Mouse (Mus musculus) skeletal muscle tissue, postnatal 0 days (tissue): ENCODE measurements around the gene Ift74. TPM values are rescaled to one million over a fixed set of nuclear protein-coding genes. Genes with fewer than 3 reads are reported as not detected.
A peak's percentile ranks its signal among the peaks of the same experiment; 100 is the strongest.

ENCODE experiments used
- microRNA counts: library from miRNA; unstranded; fragments of <30 nt; microRNA quantifications from one replicate; lab custom pipeline; 2015
- microRNA-seq, 2 experiments: library from miRNA; unstranded; fragments of <30 nt; microRNA quantifications; one replicate each; pipeline ENCODE4; 2016
- polyA plus RNA-seq: library from polyadenylated mRNA; unstranded; fragments of >200 nt; fragmentation: Nextera tagmentation; extraction: Ambion mirVana; gene quantifications from 2 replicates; pipeline ENCODE4 v1.2.1, GENCODE M21; 2015

Ift74 gene
- polyA plus RNA-seq = 12.4 and 13.6 TPM in 2 replicates

DNA sequence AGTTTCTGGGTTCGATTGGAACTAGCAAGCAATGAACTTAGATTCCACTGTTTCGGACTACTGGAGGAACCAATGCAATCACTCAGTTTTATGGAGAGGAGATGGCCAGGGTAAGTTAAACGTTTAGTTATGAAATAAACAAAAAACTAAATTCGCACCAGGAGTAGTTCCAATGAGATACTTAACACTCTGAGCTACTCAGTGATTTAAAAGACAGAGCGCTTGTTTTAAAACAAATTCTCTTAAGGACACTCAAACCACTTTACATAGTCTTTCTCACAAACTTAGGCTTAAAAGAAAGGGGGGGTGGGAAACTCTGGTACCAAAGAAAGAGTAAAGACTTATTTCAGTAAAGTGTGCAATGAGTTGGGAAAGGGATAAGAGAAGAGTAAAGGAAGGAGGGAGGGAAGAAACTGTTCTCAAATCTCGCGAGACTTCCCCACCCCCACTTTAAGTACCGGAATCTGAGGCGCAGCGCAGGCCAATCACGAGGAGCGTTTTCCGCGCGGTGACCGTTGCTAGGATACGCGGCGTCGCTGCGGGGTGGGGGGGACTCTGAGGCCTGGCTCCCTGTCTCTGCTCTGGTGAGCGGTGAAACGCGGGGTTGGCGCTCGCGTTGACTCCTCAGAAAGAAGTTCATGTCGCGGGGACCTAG is at the start of gene Ift74:
Ift74 (plus strand) TSS at position 520 of the 655 bp plus-strand sequence.

DNA sequence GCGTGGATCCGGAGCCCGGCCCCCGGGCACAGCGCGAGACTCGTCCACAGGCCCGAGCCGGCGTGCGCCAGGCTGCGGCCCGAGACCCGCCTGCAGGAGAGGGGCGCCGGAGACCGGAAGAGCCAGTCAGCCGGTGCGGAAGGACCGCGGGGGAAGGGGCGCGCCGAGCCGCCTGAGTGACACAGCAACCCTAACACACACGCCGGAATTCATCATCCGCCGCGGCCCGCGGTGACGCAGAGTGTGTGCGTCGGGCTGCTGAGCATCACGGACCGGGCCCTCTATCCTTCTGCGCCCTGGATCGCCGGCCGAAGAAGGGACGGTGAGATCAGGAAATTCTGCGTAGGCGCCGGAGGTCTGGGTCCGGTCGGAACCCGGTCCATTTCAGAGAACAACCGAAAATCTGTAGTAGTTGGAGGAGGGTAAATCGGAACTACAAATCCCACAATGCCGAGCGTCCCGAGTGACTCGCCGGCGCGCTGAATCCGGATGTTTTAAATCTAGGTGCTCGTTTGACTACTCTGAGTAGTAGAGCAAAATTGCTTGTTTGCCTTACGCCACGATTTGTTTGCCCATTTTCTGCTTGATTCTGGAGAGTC is 11.2 kb upstream of the Ift74 start, which contains the start of gene Plaa:
Plaa (minus strand) TSS at position 214 of the 599 bp plus-strand sequence.

DNA sequence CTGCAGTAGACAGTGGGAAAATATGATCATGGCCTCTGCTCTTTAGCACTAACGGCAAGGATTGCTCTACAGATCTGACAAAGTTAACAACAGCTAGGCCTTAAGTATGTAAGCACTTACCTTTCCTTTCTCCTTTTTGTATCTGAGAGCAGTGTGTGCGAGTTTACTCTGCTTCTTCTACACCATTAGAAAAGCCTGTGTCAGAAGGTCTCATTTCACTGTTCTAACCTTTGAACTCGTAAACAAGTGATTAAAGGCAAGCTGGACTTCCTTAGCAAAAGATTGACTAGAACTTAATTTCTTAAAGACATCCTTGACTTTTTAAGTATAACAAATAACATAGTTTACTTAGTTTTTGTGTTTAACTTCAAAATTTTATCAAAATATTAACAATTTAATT is 35.6 kb downstream of the Ift74 start, which contains the start of gene Lrrc19:
Lrrc19 (minus strand) TSS at position 225 of the 400 bp plus-strand sequence.

DNA sequence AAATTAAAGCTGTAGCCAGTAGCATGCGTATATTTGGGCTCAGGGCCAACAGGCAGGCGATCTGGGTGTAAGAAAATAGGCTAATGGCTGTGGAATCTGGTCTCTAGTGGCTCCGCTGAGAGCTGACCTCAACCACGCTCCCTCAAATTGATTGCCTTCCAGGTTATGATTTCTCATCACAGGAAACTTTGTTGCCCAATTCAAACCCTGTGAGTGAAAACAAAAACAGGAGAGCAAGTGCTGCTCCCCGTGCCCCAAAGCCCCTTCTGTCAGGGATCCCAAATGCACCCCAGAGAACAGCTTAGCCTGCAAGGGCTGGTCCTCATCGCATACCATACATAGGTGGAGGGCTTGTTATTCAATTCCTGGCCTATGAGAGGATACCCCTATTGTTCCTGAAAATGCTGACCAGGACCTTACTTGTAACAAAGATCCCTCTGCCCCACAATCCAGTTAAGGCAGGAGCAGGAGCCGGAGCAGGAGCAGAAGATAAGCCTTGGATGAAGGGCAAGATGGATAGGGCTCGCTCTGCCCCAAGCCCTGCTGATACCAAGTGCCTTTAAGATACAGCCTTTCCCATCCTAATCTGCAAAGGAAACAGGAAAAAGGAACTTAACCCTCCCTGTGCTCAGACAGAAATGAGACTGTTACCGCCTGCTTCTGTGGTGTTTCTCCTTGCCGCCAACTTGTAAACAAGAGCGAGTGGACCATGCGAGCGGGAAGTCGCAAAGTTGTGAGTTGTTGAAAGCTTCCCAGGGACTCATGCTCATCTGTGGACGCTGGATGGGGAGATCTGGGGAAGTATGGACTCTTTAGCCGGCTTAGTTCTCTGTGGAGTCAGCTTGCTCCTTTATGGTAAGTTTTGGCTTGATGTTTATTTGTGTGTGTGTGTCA is 124.8 kb downstream of the Ift74 start, which contains the start of gene Tek:
Tek (plus strand) TSS at position 452 of the 894 bp plus-strand sequence.

MicroRNA genes within 50 kb of the gene (microRNA counts, 519-probe panel; counts per million panel counts)
- microRNA mmu-miR-872 (lab: Ali Mortazavi, UCI) = 2,992 counts per million, percentile 72 among the panel's probes with 10 or more counts

Small RNAs within 50 kb of the gene (microRNA-seq; reads per million reads assigned to microRNA genes)
- 910 to 980 reads per million in 2 experiments for gene Mir872

Other genes starting within 250 kb of the Ift74 start
- gene Gm10306, start 57.9 kb upstream of the Ift74 start, polyA plus RNA-seq = 0.47 TPM in 1 of 2 replicates, not detected in the other
- 6.9 and 7.5 TPM in 2 replicates for gene Caap1, start 57.7 kb upstream of the Ift74 start, polyA plus RNA-seq
- gene Plaa, start 11.2 kb upstream of the Ift74 start, polyA plus RNA-seq = 39.1 and 42.3 TPM in 2 replicates
- gene Lrrc19, start 35.7 kb downstream of the Ift74 start, polyA plus RNA-seq = 0.21 and 0.29 TPM in 2 replicates
- 14.8 and 18.2 TPM in 2 replicates for gene Tek, start 124.8 kb downstream of the Ift74 start, polyA plus RNA-seq